ENCODE assay signal across 8 mouse cellular contexts in the genomic region with DNA sequence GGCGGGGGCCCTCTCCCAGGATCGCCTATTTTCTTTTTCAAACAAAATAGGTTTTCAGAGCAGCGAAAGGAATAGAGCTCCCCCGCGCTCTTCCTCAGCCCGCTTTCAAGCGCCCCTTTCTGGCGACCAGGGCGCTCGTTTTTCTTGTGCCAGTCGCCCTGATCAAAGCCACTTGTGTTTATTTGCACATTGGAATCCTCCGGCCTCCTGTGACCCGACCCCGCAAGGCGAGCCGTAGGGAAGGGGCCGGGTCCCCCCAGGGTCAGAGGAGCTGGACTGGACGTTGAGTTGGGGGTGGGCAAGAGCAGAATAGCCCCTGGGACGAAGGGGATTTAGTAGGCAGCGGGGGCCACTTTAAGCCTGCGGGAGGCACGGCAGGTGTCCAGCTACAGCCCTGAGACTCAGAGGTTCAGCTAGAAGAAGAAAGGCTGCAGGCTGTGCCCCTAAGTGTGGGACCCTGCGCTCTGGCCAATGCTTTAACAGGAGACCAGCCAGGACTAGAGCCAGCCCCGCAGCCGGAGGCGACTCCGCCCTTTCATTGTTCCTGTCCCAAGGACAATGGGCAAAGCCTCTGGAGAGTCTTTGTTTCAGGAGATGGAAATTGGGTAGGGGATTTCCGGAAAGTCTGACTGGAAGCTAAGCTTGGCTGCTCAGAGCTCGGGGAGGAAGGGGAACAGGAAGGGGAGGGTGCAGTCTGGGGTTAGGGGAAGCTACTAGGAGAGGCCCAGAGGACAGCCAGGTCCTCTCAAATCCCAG.
DNase-seq lines count a peak whose midpoint lies in the region; ATAC-seq lines count a peak whose summit lies in the region.

No protein-coding gene starts in this region.

- peak overlapping the region; percentile 77 for H3K9ac ChIP-seq in forebrain, embryonic 13.5 days
- H3K9ac ChIP-seq in lung, embryonic 15.5 days: peak overlapping the region; percentile 41

- no peaks in the 10 kb centered on the region for H3K9me3 ChIP-seq in forebrain, embryonic 13.5 days (replicated peaks)
- H3K9me3 ChIP-seq in lung, embryonic 15.5 days: no peaks in the 10 kb centered on the region

- intact Hi-C loops in heart, postnatal 36 days (cut with DNase I): loop anchor here (1.0 to 10.0 kb wide), 5 partner anchors 22 to 108 kb away; no protein-coding TSS in a partner anchor

- peaks cover 32% of the 10 kb centered on the region for H3K4me1 ChIP-seq in forebrain, embryonic 13.5 days
- peaks cover 23% of the 10 kb centered on the region for H3K4me1 ChIP-seq in lung, embryonic 15.5 days

- under 1% methylated on average over 29 of the region's 29 CpGs for WGBS in forebrain, embryonic 13.5 days
- WGBS in lung, embryonic 15.5 days: 2% methylated on average over 29 of the region's 29 CpGs

- DNase-seq in gastrocnemius, adult 18-20 months (ENCODE audit: low spot score): peak; percentile 24
- no peak for DNase-seq in gastrocnemius, adult 8-10 months (ENCODE audit: low spot score in 2 of 2)
- peak; percentile 58 to 60 for DNase-seq in heart, postnatal 36 days
- DNase-seq in kidney, postnatal 4 days: peak; percentile 71 to 82
- peak; percentile 44 for DNase-seq in ovary, postnatal 36 days (ENCODE audit: low spot score)
- DNase-seq in yolk sac, embryonic 10.5 days (ENCODE audit: low spot score): peak; percentile 47

- H3K36me3 ChIP-seq in forebrain, embryonic 13.5 days (ENCODE audit: poor library complexity, severe bottlenecking): no peaks in the 10 kb centered on the region
- no peaks in the 10 kb centered on the region for H3K36me3 ChIP-seq in lung, embryonic 15.5 days

- peak overlapping the region; percentile 33 for H3K4me3 ChIP-seq in forebrain, embryonic 13.5 days
- peak overlapping the region; percentile 29 for H3K4me3 ChIP-seq in lung, embryonic 15.5 days

- peak overlapping the region; percentile 99 for H3K27ac ChIP-seq in forebrain, embryonic 13.5 days
- H3K27ac ChIP-seq in lung, embryonic 15.5 days: peak overlapping the region; percentile 83

- H3K27me3 ChIP-seq in forebrain, embryonic 13.5 days: no peaks in the 10 kb centered on the region
- no peaks in the 10 kb centered on the region for H3K27me3 ChIP-seq in lung, embryonic 15.5 days

- peak; percentile 54 for ATAC-seq in forebrain, embryonic 13.5 days
- ATAC-seq in lung, embryonic 15.5 days (ENCODE audit: borderline replicate concordance, extremely low read depth, low FRiP score, low TSS enrichment): peak; percentile 64

- H3K4me2 ChIP-seq in forebrain, embryonic 13.5 days: peak overlapping the region; percentile 67
- H3K4me2 ChIP-seq in lung, embryonic 15.5 days: peak overlapping the region; percentile 81

Comparison
In these comparisons a context has a peak if more than half of its experiments do, and no peak if none do; other contexts are left out.
1. DNase-seq: peak in gastrocnemius, adult 18-20 months (single experiment), heart, postnatal 36 days (2 of 2), kidney, postnatal 4 days (2 of 2), ovary, postnatal 36 days (single experiment) and yolk sac, embryonic 10.5 days (single experiment); none in gastrocnemius, adult 8-10 months (0 of 2).